Mouse (Mus musculus) limb, embryonic 14.5 days (tissue): ENCODE results near the gene Scfd2. TPM values are rescaled to one million over a fixed set of nuclear protein-coding genes. Genes with fewer than 3 reads are reported as not detected.

ENCODE experiments used
- ATAC-seq: fragments of 200-750 bp; cut with Nextera tagmentation; 2 replicates; pipeline ENCODE4 v1.8.0; 2017; ENCODE audit warnings: low read depth, moderate number of reproducible peaks, moderate TSS enrichment; ENCODE audit not compliant: low FRiP score
- DNase-seq: peaks from one replicate; pipeline ENCODE4 v3.0.0-alpha.2; 2015; ENCODE audit warnings: low spot score
- H3K27ac ChIP-seq: fragments of 300-500 bp; sonication (generic); replicated peaks from 2 replicates; pipeline ENCODE4 v1.5.1; 2014; ENCODE audit warnings: low read depth, mild to moderate bottlenecking, low read length, moderate library complexity, mixed read lengths
- H3K27me3 ChIP-seq: fragments of 300-500 bp; sonication (generic); 2 replicates; pipeline ENCODE4 v1.6.1; 2014; ENCODE audit warnings: low read length, mixed read lengths; ENCODE audit not compliant: control insufficient read depth, insufficient read depth
- H3K36me3 ChIP-seq: fragments of 300-500 bp; sonication (generic); 2 replicates; pipeline ENCODE4 v1.6.1; 2014; ENCODE audit warnings: mild to moderate bottlenecking, low read length, moderate library complexity, mixed read lengths; ENCODE audit not compliant: control insufficient read depth, insufficient read depth
- H3K4me1 ChIP-seq: fragments of 300-500 bp; sonication (generic); 2 replicates; pipeline ENCODE4 v1.6.1; 2014; ENCODE audit warnings: antibody characterized with exemption, low read length, mixed read lengths; ENCODE audit not compliant: control insufficient read depth, insufficient read depth
- H3K4me2 ChIP-seq: fragments of 300-500 bp; sonication (generic); replicated peaks from 2 replicates; pipeline ENCODE4 v1.6.1; 2014; ENCODE audit warnings: low read depth, mild to moderate bottlenecking, low read length, moderate library complexity; ENCODE audit not compliant: severe bottlenecking
- H3K4me3 ChIP-seq: fragments of 300-500 bp; sonication (generic); replicated peaks from 2 replicates; pipeline ENCODE4 v1.5.1; 2014; ENCODE audit warnings: low read length
- H3K9ac ChIP-seq: fragments of 300-500 bp; sonication (generic); 2 replicates; pipeline ENCODE4 v1.6.1; 2014; ENCODE audit warnings: mild to moderate bottlenecking, low read depth, low read length, moderate library complexity; ENCODE audit not compliant: severe bottlenecking
- H3K9me3 ChIP-seq: fragments of 300-500 bp; sonication (generic); 2 replicates; pipeline ENCODE4 v1.6.1; 2016; ENCODE audit warnings: low read length; ENCODE audit not compliant: control insufficient read depth
- POLR2A ChIP-seq: fragments of 200-500 bp; IDR thresholded peaks from 2 replicates; pipeline ENCODE4 v1.8.0; 2012; ENCODE audit warnings: inconsistent platforms, mild to moderate bottlenecking, moderate library complexity, borderline replicate concordance; ENCODE audit not compliant: insufficient read depth, insufficient read length; ENCODE audit errors: extremely low read depth
- WGBS: fragments of 180-500 bp; shearing (Covaris S2); extraction: QIAGEN DNeasy Blood & Tissue Kit; methylation state at CpG from one replicate; pipeline ENCODE4 v1.1.7; 2014; 5-methylcytosine and 5-hydroxymethylcytosine counted together
- polyA plus RNA-seq, 2 experiments: library from polyadenylated mRNA; depleted of rRNA in 1 of 2; stranded (reverse) in 1 of 2; unstranded in 1 of 2; fragments of >200 nt; fragmentation: Nextera tagmentation in 1 of 2; extraction: Ambion mirVana in 1 of 2; gene quantifications; 2 replicates each; pipeline versions ENCODE4 v1.2.1 to v1.2.3; 2012 to 2014

The Scfd2 gene
- polyA plus RNA-seq, 2 experiments: 9.6 to 16.2 TPM

GRCm38 (mm10) chr5:74536180-74536947 is 4.8 kb upstream of the Scfd2 start:
- DNase-seq (no peak), ATAC-seq (no peak)
- 45% methylated on average over 12 of the region's 12 CpGs for WGBS
- no peak for TF ChIP-seq POLR2A
- peak overlapping the region; percentile 55 for H3K4me2 ChIP-seq
- no peak overlapping the region for H3K27ac ChIP-seq
- peak overlapping the region; percentile 93 for H3K4me3 ChIP-seq
- H3K27me3 ChIP-seq: no peaks in the 10 kb centered on the region
- H3K4me1 ChIP-seq: peaks cover 12% of the 10 kb centered on the region
- H3K9ac ChIP-seq: peak overlapping the region; percentile 93
- peaks cover 12% of the 10 kb centered on the region for H3K36me3 ChIP-seq
- H3K9me3 ChIP-seq: no peaks in the 10 kb centered on the region

DNA sequence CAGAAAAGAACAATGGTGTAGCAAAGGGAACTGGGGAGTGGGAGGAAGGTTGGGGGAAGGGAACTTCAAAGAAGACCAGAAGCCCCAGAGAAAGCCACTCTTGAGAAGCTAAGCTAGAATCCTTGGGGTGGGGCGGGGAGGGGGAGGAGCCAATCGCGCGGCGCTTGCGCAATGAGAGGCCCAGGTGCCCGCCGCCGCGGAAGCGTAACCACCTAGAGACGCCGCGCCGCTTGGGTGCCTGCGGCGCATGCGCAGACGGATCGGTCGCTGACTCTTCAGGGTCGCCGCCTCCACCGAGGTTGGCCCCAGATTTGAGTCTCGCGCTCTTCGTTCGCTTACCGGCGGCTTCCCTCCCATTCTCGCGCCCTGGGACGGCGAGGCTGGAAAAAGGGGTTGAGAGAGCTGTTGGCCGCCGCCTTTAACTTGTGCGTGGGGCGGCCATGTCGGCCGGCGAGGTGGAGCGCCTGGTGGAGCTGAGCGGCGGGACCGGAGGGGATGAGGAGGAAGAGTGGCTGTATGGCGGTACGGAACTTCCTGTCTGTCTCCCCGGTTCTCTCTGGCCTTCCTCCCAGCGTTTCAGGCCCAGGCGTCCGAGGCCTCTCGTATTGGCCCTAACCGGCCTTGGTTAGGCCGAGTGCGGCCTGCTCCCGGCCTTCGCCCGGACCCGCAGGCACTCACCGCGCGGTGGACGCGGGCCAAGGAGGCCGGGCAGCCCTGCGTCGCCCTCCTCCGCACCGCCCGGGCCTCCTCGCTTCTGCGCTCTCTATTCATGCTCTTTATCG is 3.9 kb upstream of the Scfd2 start, which contains the start of gene Fip1l1:
Gene Fip1l1 (plus strand): TSS at position 210 of the 782 bp plus-strand sequence.
- peak within 1 kb of the TSS; percentile 88 for H3K27ac ChIP-seq
- H3K4me1 ChIP-seq: peaks cover 17% of the 10 kb centered on the region
- H3K9ac ChIP-seq: peak within 1 kb of the TSS; percentile 93
- no peaks in the 10 kb centered on the region for H3K27me3 ChIP-seq
- peak; percentile 68; the same call in 1 of the 2 replicates for TF ChIP-seq POLR2A
- peak within 1 kb of the TSS; percentile 55 for H3K4me2 ChIP-seq
- peaks cover 11% of the 10 kb centered on the region for H3K36me3 ChIP-seq
- no peaks in the 10 kb centered on the region for H3K9me3 ChIP-seq
- DNase-seq (peak; percentile 96), ATAC-seq (peak; percentile 91)
- under 1% methylated on average over 66 of the region's 73 CpGs for WGBS
- peak within 1 kb of the TSS; percentile 93 for H3K4me3 ChIP-seq

GRCm38 (mm10) chr5:74530785-74531184 is 774 bp downstream of the Scfd2 start:
- H3K36me3 ChIP-seq: no peaks in the 10 kb centered on the region
- H3K9me3 ChIP-seq: no peaks in the 10 kb centered on the region
- no peaks in the 10 kb centered on the region for H3K27me3 ChIP-seq
- peaks cover 14% of the 10 kb centered on the region for H3K4me1 ChIP-seq
- DNase-seq: no peak
- peak overlapping the region; percentile 81 for H3K4me3 ChIP-seq
- peak overlapping the region; percentile 94 for H3K4me2 ChIP-seq
- H3K9ac ChIP-seq: peak overlapping the region; percentile 53
- no peak for TF ChIP-seq POLR2A
- no peak for ATAC-seq
- WGBS: 21% methylated on average over 16 of the region's 16 CpGs
- H3K27ac ChIP-seq: no peak overlapping the region

GRCm38 (mm10) chr5:74527025-74527424 is 4.5 kb downstream of the Scfd2 start:
- DNase-seq: no peak
- Histone ChIP-seq H3K9ac (no peak overlapping the region), H3K4me3 (no peak overlapping the region), H3K9me3 (no peaks in the 10 kb centered on the region), H3K36me3 (no peaks in the 10 kb centered on the region), H3K4me2 (no peak overlapping the region), H3K4me1 (peaks cover 11% of the 10 kb centered on the region), H3K27ac (no peak overlapping the region), H3K27me3 (no peaks in the 10 kb centered on the region)
- ATAC-seq: no peak
- WGBS: 75% methylated on average over 5 of the region's 5 CpGs
- TF ChIP-seq POLR2A: no peak

DNA sequence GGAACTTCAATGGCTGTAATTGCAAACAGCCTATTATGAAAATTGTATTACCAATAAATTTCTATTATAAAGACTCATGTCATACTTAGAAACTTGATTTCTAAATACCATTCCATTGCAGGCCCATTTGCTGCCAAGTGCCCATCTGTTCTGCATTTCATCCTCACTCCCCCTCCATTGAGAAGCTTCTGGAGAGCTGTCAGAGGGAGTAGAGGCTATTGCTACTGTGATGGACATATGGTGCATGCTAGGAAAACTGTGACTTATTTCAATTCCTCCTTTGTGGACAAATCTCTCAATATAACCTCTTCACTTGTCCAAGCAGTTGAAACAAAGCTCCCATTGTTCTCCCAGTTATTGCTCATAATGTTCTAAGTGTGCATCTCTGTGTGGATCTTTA is 19.9 kb downstream of the Scfd2 start:
- Histone ChIP-seq H3K27me3 (no peaks in the 10 kb centered on the region), H3K9me3 (no peaks in the 10 kb centered on the region), H3K4me3 (no peak overlapping the region), H3K4me1 (no peaks in the 10 kb centered on the region), H3K27ac (no peak overlapping the region), H3K36me3 (no peaks in the 10 kb centered on the region), H3K9ac (no peak overlapping the region), H3K4me2 (no peak overlapping the region)
- ATAC-seq (no peak), DNase-seq (peak; percentile 45)
- no peak for TF ChIP-seq POLR2A
